Mouse (Mus musculus): ENCODE results near the gene Hmgcs2.

Gene Hmgcs2

DNA sequence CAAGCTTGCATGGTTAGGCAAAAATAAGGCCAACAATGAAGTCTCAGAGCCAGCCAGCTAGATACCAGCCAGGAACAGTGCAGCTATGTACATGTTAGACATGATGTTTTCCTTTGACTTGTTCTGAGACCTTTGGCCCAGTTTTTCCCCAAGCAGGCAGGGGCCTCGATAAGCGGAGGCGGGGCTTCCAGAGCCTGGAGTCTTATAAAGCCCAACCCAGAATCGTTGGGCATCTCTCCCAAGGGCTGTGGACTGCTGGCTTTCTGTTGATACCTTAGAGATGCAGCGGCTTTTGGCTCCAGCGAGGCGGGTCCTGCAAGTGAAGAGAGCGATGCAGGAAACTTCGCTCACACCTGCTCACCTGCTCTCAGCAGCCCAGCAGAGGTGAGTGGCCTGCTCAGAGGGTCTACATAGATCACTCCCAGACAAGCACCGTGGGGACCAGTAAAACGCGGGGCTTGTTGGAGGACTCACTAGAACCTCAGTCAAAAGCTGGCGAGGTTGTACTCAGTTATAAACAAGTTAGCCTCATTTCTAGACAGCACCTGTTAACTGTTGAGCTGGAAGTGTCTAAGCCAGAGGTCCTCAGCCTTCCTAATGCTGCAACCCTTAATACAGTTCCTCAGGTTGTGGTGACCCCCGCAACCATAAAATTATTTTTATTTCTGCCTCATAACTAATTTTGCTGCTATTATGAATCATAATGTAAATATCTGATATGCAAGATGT, at the start of gene Hmgcs2:
TSS of gene Hmgcs2 (plus strand) at position 232 of the 729 bp plus-strand sequence.
- peak; percentile 5 for DNase-seq (ENCODE audit: low spot score)

DNA sequence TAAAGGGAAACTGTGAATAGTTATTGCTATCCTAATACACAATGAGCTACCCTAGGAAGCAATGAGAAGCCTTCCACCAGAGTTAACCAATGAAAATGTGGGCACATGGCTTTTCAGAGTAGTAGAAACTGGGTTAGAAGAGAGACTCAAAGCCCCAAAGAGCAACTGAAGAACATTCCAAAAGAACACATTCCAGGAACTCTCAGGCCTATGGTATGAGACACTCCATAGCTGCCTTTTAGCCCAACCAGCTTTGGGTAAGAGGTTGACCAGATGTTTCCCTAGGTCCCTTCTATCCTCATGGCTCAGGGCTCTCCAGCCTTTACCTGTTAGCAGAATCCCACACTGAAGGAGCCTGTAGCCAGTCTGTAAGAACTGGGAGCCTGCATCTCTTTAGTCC, 46.7 kb upstream of the Hmgcs2 start:
- DNase-seq (ENCODE audit: low spot score): no peak

DNA sequence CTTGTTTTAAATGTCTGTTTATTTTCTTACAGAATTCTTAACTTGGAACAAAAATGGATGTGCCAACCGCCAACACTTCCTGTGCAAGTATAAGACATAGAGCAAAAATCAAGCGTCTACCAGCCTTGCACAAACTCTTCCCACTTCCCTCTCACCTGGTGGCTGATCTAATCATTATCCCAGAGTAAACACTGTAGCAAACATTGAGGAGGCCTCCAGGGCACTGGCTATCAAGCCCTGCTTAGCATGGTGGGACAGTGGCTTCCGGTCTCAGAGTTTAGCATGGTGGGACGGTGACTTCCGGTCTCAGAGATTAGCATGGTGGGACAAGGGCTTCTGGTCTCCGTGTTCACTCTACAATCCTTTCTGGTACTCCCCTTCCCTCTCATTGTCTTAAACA, 44.0 kb upstream of the Hmgcs2 start:
- DNase-seq (ENCODE audit: low spot score): no peak

DNA sequence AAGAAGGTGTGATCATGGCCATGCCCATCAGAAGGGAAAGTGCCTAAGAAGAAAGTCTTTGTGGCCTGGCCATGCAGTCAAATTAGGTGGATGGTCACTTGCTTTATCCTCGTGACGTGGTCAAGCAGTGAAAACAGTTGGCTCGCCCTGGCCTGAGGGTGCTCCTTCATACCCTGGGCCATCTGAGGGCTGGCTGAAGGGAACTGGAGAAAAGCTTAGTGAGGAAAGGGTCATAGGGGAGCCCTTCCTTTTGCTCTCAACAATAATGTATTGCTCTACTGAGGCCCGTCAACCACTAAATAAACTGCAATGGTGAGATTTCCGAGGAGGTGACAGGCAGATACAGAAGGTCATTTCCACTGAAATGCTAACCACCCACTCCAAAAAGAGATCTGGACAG, 43.0 kb upstream of the Hmgcs2 start:
- no peak for DNase-seq (ENCODE audit: low spot score)

DNA sequence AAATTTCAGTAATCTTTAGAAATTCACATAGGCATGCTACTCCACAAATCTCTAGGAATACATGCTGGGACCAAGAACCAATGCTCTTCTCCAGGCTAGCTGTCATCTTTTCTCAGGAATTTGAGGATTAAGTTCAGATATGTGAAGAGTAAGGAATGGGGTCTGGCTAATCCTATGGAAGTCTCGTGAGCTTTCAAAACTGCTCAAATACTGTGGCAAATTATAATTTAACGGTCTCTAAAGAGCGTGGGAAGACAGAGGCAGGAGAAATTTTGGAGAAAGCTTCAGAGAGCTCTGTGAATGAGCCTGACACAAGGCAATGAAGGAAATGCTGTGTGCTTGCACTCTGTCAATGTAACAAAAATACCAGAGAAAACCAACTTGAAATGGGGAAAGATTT, 42.1 kb upstream of the Hmgcs2 start:
- DNase-seq (ENCODE audit: low spot score): no peak

DNA sequence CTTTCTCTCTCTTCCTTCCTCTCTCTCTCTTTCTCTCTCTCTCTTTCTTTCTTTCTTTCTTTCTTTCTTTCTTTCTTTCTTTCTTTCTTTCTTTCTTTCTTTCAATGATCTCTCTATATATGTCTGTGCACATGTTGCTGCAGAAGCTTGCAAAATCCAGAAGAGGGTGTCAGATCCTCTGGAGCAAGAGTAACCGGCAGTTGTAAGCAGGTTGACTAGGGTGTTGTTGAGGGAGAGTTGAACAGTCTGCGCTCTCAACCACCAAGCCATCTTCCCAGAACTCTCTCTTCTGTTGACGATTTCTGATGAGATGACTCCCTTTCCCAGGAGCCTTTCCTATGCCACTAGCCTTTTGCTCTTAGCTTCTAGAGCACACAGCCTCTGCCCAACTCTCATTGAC, 38.2 kb upstream of the Hmgcs2 start:
- DNase-seq (ENCODE audit: low spot score): no peak

DNA sequence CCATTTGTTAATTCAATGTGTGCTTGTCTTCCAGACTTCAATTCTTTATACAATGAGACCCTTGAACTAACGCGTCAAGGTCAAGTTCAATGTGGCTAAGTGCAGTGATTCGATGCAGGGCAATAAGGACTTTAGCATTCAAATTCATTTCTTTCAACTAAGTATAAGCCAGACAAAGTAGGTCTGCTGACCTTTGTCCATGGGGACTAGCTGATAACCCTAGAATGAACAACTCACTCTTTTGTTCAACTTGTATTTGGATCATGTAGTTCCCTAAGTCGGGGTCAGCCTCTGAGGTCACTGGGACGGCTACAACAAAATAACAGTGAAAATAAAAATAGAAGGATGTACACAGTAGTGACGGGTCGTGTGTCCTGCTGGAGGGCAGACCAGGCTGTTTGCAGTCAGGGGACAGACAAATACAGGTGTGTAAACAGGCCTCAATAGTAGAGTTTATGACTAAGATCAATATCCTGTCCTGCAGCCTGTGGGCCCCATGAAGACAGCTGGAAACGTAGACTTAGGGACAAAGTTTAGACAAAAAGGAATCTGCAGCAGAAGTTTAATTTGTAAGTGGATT, 37.7 kb upstream of the Hmgcs2 start:
- DNase-seq (ENCODE audit: low spot score): no peak

DNA sequence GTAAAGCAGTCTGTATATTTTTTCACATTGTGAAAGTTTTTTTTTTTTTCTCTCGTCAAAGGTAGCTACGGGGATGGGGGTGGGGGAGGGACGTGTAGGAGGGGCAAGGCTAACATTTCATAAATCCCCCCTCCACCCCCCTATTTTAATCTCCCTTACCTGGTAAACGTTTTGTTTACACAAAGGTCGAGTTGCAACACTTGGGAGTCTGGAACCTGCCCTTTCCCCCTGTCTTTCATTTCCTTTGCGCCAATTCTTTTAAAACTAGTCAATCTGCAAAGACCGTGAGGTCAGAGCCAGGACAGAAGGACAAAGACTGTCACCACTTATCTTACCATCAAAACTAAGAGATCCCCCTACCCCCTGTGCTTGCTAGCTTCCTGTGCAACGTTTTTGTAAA, 34.3 kb upstream of the Hmgcs2 start:
- no peak for DNase-seq (ENCODE audit: low spot score)

DNA sequence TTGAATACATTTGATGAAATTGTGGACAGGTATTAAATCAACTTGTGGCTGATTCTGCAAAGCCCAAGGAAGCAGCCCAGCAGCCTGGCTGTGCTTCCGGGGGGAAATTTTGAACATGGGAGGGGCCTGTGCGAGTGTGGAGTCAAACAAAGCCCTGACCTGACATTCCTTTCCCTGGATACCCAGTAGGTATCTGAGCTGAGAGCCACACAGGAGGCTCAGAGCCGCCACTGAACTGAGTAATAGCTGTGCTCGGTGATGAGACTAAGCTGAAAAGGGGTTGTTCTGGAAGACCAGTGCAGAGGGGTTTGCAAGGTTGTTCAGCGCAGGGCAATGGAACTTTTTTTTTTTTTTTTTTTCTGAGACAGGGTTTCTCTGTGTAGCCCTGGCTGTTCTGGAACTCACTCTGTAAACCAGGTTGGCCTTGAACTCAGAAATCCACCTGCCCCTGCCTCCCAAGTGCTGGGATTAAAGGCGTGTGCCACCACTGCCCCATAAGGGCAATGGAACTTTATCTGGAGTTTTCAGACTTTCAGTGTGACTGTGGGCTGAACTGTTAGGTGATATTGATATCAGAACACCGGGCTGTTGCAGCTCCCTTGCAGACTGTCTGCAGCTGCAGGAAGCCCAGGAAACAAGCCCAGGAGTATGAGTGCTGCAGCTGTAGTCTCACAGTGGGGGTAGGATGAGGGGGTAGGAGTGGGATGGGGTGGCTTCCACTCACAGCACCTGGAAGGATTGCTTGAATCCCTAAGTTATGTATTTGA, 33.1 kb upstream of the Hmgcs2 start:
- no peak for DNase-seq (ENCODE audit: low spot score)

DNA sequence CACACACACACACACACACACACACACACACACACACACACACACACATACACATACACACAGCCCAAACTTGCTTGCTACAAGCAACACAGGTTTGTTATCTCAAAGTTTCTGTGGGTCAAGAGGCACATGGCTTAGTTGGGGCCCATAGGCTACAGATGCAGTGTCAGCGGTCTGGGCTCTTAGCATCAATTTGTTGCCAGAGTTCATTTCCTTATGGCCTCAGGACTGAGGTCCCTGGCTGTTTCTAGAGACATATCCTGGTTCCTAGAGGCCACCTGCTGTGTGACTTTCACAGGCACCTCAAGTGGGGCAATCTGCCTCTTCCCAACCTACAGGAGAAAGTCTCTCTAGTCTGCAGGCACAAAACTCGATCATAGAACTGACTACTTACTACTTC, 30.9 kb upstream of the Hmgcs2 start:
- DNase-seq (ENCODE audit: low spot score): no peak

DNA sequence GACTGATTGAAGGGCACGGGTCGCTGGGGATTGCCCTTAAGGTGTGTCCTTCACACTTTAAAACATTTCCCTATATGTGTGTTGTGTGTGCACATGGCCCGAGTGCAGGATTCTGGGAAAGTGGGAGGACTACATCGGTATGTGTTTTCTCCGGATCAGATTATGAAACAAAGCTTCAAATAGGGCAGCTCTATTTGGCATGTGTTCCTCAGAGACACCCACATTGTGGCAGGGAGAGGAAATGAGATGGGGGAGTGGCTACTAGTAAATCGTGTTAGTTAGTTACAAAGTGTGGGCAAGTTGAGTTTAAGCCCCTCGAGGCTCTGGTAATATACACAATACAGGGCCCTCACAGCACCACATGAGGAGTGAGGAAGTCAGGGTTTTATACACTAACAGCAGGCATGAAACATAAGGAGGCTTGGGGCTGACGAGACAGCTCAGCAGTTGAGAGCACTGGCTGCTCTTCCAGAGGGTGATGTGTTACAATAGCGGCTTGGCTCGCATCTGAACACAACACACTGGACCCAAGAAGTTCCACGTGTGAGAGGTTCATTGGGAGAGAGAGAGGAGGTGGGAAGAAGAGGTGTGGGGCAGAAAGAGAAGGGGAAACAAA, 30.3 kb upstream of the Hmgcs2 start:
- peak; percentile 24 for DNase-seq (ENCODE audit: low spot score)

DNA sequence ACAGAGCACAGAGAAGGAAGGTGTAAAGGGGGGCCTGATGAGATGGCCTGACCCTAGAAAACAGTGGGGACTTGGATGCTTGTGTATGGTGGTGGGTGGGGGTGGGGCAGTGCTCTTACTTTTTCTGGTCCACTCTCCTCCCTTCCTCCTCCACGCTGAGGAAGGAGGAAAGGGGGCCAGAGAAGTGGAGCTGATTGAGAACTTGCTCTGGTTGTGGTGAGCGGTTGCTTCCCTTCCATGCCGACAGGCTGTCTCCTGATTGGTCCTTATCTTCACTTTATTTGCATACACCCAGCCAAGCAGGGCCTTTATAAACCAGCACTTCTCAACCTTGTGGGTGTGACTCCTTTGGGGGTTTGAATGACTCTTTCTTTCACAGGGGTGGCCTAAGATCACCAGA, 26.2 kb upstream of the Hmgcs2 start:
- DNase-seq (ENCODE audit: low spot score): no peak

DNA sequence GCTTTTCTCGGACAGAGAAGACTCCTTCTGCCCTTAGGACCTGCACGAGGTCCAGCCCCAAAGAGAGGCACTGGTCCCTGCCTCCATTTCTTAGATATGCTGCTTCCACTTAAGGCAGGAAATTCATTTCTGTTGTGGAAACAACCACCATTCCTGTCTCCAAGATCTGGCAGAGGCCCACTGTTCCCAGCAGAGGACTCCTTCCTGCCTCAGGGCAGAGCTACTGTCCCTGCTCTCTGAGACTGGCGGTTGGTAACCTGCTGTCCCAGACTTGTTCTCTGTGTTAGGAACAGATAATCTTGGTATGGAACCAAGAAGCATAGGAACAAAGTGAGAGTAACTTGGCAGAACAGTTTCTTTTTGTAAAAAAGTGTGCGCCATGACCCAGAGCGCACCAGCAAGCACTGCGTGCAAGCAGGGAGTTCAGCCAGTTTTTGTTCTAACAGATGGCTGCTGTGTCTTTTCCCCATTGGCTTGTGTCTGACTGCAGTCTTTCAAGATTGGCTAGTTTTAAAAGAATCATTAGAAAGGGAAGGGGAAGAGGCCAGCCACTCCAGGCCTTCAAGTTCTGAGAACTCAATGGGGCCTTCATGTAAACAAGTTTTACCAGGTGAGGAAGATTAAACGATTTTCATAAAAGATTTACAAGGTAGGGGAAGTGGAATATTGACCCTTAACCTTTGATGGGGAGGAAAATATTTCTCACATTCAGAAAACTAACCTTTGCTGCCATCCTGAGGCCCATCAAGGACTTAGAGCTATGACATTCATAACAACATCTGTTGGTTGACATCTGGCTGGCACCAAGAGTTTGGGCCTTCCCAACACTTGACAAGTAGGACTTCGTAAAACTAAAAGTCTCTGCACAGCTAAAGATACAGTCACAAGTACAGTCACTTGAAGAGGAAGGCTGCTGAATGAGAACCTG, 25.3 kb upstream of the Hmgcs2 start:
- DNase-seq (ENCODE audit: low spot score): no peak

DNA sequence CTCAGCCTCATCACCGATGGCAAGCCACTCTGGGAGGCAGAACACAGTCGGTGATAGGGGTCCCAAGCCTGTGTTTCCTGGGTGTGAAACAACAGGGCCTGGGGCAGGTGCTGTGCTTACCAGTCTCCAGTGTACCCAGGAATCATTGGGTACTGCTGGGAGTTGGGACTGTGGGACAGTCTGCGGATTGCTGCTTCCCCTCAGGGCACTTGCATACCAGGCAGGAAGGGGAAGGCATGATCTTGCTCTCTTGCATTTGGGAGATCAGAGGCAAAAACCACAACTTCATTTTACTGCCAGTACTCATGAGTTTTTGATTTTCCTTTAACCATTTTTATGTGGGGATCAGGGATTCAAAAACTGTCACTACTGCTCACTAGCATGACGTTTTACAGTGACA, 21.5 kb upstream of the Hmgcs2 start:
- DNase-seq (ENCODE audit: low spot score): no peak

DNA sequence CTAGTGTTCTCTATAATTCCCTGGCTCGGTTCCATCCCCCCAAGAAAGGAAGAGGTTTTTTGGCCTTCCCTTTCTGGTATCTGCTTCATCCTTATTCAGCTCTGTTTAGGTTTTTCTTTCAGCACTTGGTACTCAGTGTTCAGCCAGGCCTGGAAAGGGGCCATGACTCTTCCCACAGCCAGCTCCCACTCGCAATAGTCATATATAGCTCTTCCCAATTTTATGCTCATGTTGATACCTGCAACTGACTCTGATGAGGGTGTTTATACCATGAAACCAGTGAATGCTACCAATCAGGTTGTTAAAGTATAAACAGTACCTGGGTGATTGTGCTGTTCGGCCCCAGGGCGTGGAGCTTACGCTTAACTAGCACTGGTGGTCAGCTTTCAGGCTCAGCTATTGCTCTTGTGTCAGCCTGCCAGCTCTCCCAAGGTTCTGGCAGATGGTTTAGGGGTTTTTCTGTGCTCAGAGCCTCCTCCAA, 20.9 kb upstream of the Hmgcs2 start:
- peak; percentile 53 for DNase-seq (ENCODE audit: low spot score)

DNA sequence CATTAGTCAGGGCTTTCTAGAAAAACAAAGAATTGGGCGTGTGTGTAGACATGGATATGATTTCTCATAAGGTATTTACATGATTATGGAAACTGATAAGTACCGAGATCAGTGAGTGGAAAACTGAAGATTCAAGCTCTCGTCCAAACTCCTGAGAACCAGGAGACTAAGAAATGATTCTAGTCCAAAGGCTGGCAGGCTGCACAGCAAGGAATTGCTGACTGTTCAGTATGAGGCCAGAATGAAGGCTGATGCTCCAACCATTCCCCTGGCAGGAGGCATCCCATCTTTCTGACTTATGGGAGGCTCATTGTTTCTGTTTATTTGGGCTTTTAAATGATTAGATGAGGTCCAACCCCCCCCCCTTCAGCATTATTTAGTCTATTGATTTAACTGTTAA, 19.7 kb upstream of the Hmgcs2 start:
- no peak for DNase-seq (ENCODE audit: low spot score)

DNA sequence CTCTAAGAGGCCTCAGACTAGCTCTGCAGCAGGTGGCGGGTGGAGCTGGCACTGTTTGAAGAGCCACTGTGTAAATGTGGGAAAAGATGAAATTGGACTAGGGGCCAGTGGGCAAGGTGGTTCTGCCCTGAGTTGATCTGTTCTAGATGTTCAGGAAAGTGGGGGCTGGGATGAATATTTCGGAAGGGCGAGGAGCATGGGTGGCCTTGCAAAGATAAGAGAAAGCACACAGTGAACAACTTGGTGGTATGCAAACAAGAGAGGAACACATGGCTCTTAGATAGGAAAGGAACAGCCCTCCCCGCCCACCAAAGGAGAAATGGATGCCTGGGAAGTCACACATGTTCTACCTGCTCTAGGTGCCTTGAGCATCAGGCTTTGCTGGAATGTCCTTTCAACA, 18.8 kb upstream of the Hmgcs2 start:
- DNase-seq (ENCODE audit: low spot score): no peak

DNA sequence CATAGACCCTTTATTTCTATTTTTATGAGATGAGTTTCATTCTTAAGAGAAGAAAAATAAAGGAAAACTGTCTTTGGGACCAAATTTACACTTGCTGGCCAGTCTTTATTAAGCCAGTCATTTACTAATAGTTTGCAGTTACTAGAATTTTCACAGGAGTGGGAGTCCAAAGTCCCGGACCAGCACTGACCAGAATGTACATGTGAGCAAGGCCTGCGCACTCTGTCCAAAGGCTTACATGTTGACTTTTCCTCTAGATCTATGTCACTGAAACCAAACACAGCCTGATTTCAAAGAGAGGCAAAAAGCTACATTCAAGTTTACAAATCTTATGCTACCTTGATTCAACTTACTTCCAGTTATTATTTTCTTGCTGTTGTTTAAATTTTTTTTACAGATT, 18.1 kb upstream of the Hmgcs2 start:
- DNase-seq (ENCODE audit: low spot score): no peak

DNA sequence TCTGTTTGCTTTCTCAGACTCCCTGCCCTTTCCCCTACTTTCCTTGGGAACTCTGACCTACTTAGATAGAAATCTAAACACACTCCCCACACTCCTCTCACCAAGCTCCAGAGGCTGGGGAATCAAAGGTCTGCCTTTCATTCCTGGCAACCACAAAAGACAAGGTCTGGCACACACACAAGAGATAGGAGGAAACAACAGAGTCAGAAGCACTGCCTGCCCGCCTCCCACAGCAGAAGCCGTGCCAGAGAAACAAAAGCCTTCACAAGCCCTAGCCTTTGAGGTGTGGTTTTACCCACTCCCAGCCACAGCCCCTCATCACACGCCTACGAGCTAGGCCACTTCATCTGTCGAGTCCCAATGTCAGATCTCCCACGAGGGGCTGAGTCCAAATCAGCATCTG, 13.0 kb upstream of the Hmgcs2 start:
- DNase-seq (ENCODE audit: low spot score): peak; percentile 19

DNA sequence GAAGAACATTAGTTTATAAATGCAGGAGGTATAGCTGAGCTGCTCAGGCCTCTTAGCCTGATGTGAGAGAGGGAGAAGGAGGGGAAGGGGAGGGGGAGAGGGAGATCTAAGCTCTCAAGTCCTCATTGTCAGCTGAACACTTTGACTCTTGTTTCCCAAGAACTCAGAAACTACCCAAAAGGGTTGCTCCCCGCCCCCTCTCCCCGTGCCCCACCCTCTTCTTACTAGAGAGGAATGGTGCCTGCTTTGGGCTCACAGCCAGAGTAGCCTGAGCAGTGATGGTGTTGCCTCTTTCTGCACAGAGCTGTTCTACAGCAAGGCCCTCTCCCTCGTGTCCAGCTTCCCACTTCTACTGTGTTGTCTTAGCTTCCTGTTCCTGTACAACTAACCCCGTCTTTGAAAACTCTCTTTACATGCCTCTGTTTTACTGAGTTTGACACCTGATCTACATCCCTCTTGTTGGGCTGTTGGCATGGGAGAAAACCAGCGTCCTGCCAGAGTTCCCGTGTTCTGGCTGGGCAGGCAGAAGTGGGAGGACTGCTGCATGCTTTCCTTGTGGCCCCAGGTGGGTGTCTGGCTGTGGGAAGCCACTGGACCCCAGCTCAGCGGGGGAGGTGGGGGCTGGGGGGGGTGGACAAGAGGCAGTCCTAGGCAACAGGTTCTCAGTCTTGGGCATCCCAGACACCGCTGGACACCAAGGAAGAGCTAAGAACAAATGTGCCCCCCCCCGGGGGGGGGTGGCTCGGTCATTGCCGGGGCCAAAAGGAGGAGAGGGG, 6.4 kb upstream of the Hmgcs2 start:
- no peak for DNase-seq (ENCODE audit: low spot score)

DNA sequence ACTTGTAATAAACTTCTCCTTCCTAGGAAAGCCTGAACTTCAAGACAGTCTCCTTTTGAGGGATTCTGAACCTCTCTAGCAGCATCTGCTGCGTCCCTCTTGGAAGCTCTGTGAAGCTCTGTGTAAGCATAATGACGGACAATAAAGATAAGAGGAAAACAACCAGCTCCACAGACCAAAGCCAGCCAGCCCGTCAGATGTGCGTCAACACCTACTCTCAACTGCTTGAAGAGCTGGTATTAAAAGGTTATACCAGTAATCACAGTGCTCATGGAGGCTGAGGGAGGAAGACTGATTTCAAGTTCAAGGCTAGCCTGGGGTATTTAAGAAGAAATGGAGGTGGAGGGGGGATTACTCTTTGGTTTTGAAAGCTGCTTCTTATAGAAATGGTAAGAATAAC, 553 bp upstream of the Hmgcs2 start:
- no peak for DNase-seq (ENCODE audit: low spot score)

Measured in layer of hippocampus, adult 11-12 months (tissue).